Mouse (Mus musculus) central nervous system, embryonic 11.5 days (tissue): ENCODE results near the gene Kri1. TPM values are rescaled to one million over a fixed set of nuclear protein-coding genes. Genes with fewer than 3 reads are reported as not detected.

Experiments
- polyA plus RNA-seq: library from polyadenylated mRNA; depleted of rRNA; stranded (reverse); fragments of >200 nt; gene quantifications from 2 replicates; pipeline ENCODE4 v1.2.3, GENCODE M21; 2012; rRNA removed

The Kri1 gene
- polyA plus RNA-seq: 45.0 and 53.8 TPM in 2 replicates

GRCm38 (mm10) chr9:21287571-21288402 is at the start of gene Kri1:
TSS of gene Kri1 (minus strand) at chr9:21287969.

GRCm38 (mm10) chr9:21320619-21321512 is 33.1 kb upstream of the Kri1 start, which contains the start of gene Slc44a2:
TSS of gene Slc44a2 (plus strand) at chr9:21320698.

GRCm38 (mm10) chr9:21312134-21312533 is 24.4 kb upstream of the Kri1 start, which contains the start of gene Ap1m2:
TSS of gene Ap1m2 (minus strand) at chr9:21312337.

GRCm38 (mm10) chr9:21291022-21291787 is 3.4 kb upstream of the Kri1 start, which contains the start of gene Cdkn2d:
TSS of gene Cdkn2d (minus strand) at chr9:21291407.

GRCm38 (mm10) chr9:21265000-21265561 is 22.7 kb downstream of the Kri1 start, which contains the start of gene Atg4d:
TSS of gene Atg4d (plus strand) at chr9:21265293.

GRCm38 (mm10) chr9:21248326-21248725 is 39.4 kb downstream of the Kri1 start, which contains the start of gene S1pr5:
TSS of gene S1pr5 (minus strand) at chr9:21248443.

GRCm38 (mm10) chr9:21238733-21239464 is 48.9 kb downstream of the Kri1 start, which contains the start of gene Keap1:
TSS of gene Keap1 (minus strand) at chr9:21239361.

Other genes starting within 250 kb of the Kri1 start
- gene Zglp1, start 220.9 kb downstream of the Kri1 start, polyA plus RNA-seq: 1.4 and 1.8 TPM in 2 replicates
- 2.5 and 2.7 TPM in 2 replicates for gene Gm49373, start 214.9 kb downstream of the Kri1 start, polyA plus RNA-seq
- gene Fdx1l, start 214.4 kb downstream of the Kri1 start, polyA plus RNA-seq: 61.0 and 83.1 TPM in 2 replicates
- gene Gm38431, start 196.0 kb downstream of the Kri1 start, polyA plus RNA-seq: 4.6 and 6.0 TPM in 2 replicates
- 67.6 and 85.0 TPM in 2 replicates for gene Raver1, start 196.0 kb downstream of the Kri1 start, polyA plus RNA-seq
- 11.6 and 13.8 TPM in 2 replicates for gene Tyk2, start 156.7 kb downstream of the Kri1 start, polyA plus RNA-seq
- gene Cdc37, start 138.0 kb downstream of the Kri1 start, polyA plus RNA-seq: 303 and 377 TPM in 2 replicates
- gene Pde4a, start 122.3 kb downstream of the Kri1 start, polyA plus RNA-seq: 4.0 and 5.1 TPM in 2 replicates
- 23.3 and 33.5 TPM in 2 replicates for gene Keap1, start 48.6 kb downstream of the Kri1 start, polyA plus RNA-seq
- 0.13 and 0.47 TPM in 2 replicates for gene S1pr5, start 39.5 kb downstream of the Kri1 start, polyA plus RNA-seq
- gene Atg4d, start 22.7 kb downstream of the Kri1 start, polyA plus RNA-seq: 27.7 and 29.9 TPM in 2 replicates
- gene Cdkn2d, start 3.4 kb upstream of the Kri1 start, polyA plus RNA-seq: 41.8 and 73.1 TPM in 2 replicates
- 1.7 and 3.2 TPM in 2 replicates for gene Ap1m2, start 24.4 kb upstream of the Kri1 start, polyA plus RNA-seq
- gene Slc44a2, start 32.7 kb upstream of the Kri1 start, polyA plus RNA-seq: 50.7 and 79.8 TPM in 2 replicates
- gene Ilf3, start 79.9 kb upstream of the Kri1 start, polyA plus RNA-seq: 196 and 241 TPM in 2 replicates
- 74.3 and 76.9 TPM in 2 replicates for gene Qtrt1, start 123.9 kb upstream of the Kri1 start, polyA plus RNA-seq
- 50.9 and 59.2 TPM in 2 replicates for gene Dnm2, start 136.9 kb upstream of the Kri1 start, polyA plus RNA-seq
- 56.2 and 62.2 TPM in 2 replicates for gene Tmed1, start 222.3 kb upstream of the Kri1 start, polyA plus RNA-seq
- 0.70 and 0.75 TPM in 2 replicates for gene AB124611, start 238.2 kb upstream of the Kri1 start, polyA plus RNA-seq